Mouse (Mus musculus): ENCODE data around the gene Brinp2. TPM values are rescaled to one million over a fixed set of nuclear protein-coding genes. Genes with fewer than 3 reads are reported as not detected.

Gene Brinp2
- total RNA-seq, 1 experiment = 1.0 TPM

GRCm38 (mm10) chr1:158227239-158227638 lies 128.9 kb downstream of the Brinp2 start:
- Histone ChIP-seq H3K27ac (ENCODE audit: insufficient read depth, low read depth, low read length, poor library complexity, severe bottlenecking) (no peak overlapping the region), H3K9ac (ENCODE audit: insufficient read depth, low read depth, low read length, poor library complexity, severe bottlenecking) (no peak overlapping the region), H3K36me3 (ENCODE audit: control insufficient read depth, insufficient read depth, low read length, poor library complexity, severe bottlenecking) (no peaks in the 10 kb centered on the region), H3K9me3 (ENCODE audit: control insufficient read depth, insufficient read depth, low read depth, low read length) (no peaks in the 10 kb centered on the region), H3K4me3 (ENCODE audit: insufficient read depth in 1 of 2, low read depth in 1 of 2, low read length in 2 of 2, poor library complexity in 1 of 2, severe bottlenecking in 1 of 2) (no peak overlapping the region), H3K4me1 (ENCODE audit: control insufficient read depth in 2 of 2, insufficient read depth in 2 of 2, low read length in 2 of 2, poor library complexity in 1 of 2) (no peaks in the 10 kb centered on the region)
- no peak for TF ChIP-seq ZC3H11A (IDR thresholded peaks at IDR 0.05; ENCODE audit: borderline replicate concordance, low read depth, low read length)
- TF ChIP-seq MAFK (IDR thresholded peaks at IDR 0.05; ENCODE audit: insufficient read depth, low read depth, low read length) = no peak
- TF ChIP-seq ZNF384 (IDR thresholded peaks at IDR 0.05; ENCODE audit: low read depth, low read length) = no peak
- TF ChIP-seq CHD2 (IDR thresholded peaks at IDR 0.05; ENCODE audit: low read depth, low read length) = no peak
- DNase-seq (ENCODE audit: low read depth, low spot score) = no peak
- in situ Hi-C loops (cut with MboI; ENCODE audit: low sequenced_read_pairs in 2 of 2, unreplicated experiment in 2 of 2) = no loop called here

- no peak overlapping the region for H3K9ac ChIP-seq (ENCODE audit: insufficient read depth, low read depth, low read length, poor library complexity, severe bottlenecking)
- no peaks in the 10 kb centered on the region for H3K9me3 ChIP-seq (ENCODE audit: control insufficient read depth, insufficient read depth, low read depth, low read length)
- no peak overlapping the region for H3K4me3 ChIP-seq (ENCODE audit: insufficient read depth in 1 of 2, low read depth in 1 of 2, low read length in 2 of 2, poor library complexity in 1 of 2, severe bottlenecking in 1 of 2)
- H3K27ac ChIP-seq (ENCODE audit: insufficient read depth, low read depth, low read length, poor library complexity, severe bottlenecking) = no peak overlapping the region
- H3K36me3 ChIP-seq (ENCODE audit: control insufficient read depth, insufficient read depth, low read length, poor library complexity, severe bottlenecking) = no peaks in the 10 kb centered on the region
- no peak for TF ChIP-seq CHD2 (IDR thresholded peaks at IDR 0.05; ENCODE audit: low read depth, low read length)
- TF ChIP-seq ZC3H11A (IDR thresholded peaks at IDR 0.05; ENCODE audit: borderline replicate concordance, low read depth, low read length) = no peak
- no peak for TF ChIP-seq HCFC1 (IDR thresholded peaks at IDR 0.05; ENCODE audit: borderline replicate concordance, insufficient read depth, low read length)
- no peak for TF ChIP-seq MAFK (IDR thresholded peaks at IDR 0.05; ENCODE audit: insufficient read depth, low read depth, low read length)
- no peak for TF ChIP-seq ZNF384 (IDR thresholded peaks at IDR 0.05; ENCODE audit: low read depth, low read length)
- H3K4me1 ChIP-seq (ENCODE audit: control insufficient read depth in 2 of 2, insufficient read depth in 2 of 2, low read length in 2 of 2, poor library complexity in 1 of 2) = no peaks in the 10 kb centered on the region
- DNase-seq (ENCODE audit: low read depth, low spot score) = no peak
- in situ Hi-C loops (cut with MboI; ENCODE audit: low sequenced_read_pairs in 2 of 2, unreplicated experiment in 2 of 2) = no loop called here
Measured at GRCm38 (mm10) chr1:158226689-158227088, 129.4 kb downstream of the Brinp2 start.

GRCm38 (mm10) chr1:158221048-158221447 lies 135.1 kb downstream of the Brinp2 start:
- no peak overlapping the region for H3K27ac ChIP-seq (ENCODE audit: insufficient read depth, low read depth, low read length, poor library complexity, severe bottlenecking)
- in situ Hi-C loops (cut with MboI; ENCODE audit: low sequenced_read_pairs in 2 of 2, unreplicated experiment in 2 of 2) = no loop called here
- TF ChIP-seq ZC3H11A (IDR thresholded peaks at IDR 0.05; ENCODE audit: borderline replicate concordance, low read depth, low read length) (no peak), CHD2 (IDR thresholded peaks at IDR 0.05; ENCODE audit: low read depth, low read length) (no peak), HCFC1 (IDR thresholded peaks at IDR 0.05; ENCODE audit: borderline replicate concordance, insufficient read depth, low read length) (no peak), MAFK (IDR thresholded peaks at IDR 0.05; ENCODE audit: insufficient read depth, low read depth, low read length) (no peak)
- no peaks in the 10 kb centered on the region for H3K9me3 ChIP-seq (ENCODE audit: control insufficient read depth, insufficient read depth, low read depth, low read length)
- no peak overlapping the region for H3K9ac ChIP-seq (ENCODE audit: insufficient read depth, low read depth, low read length, poor library complexity, severe bottlenecking)
- H3K4me1 ChIP-seq (ENCODE audit: control insufficient read depth in 2 of 2, insufficient read depth in 2 of 2, low read length in 2 of 2, poor library complexity in 1 of 2) = no peaks in the 10 kb centered on the region
- no peaks in the 10 kb centered on the region for H3K36me3 ChIP-seq (ENCODE audit: control insufficient read depth, insufficient read depth, low read length, poor library complexity, severe bottlenecking)
- no peak overlapping the region for H3K4me3 ChIP-seq (ENCODE audit: insufficient read depth in 1 of 2, low read depth in 1 of 2, low read length in 2 of 2, poor library complexity in 1 of 2, severe bottlenecking in 1 of 2)
- no peak for DNase-seq (ENCODE audit: low read depth, low spot score)

GRCm38 (mm10) chr1:158220148-158220547 lies 136.0 kb downstream of the Brinp2 start:
- no peak overlapping the region for H3K9ac ChIP-seq (ENCODE audit: insufficient read depth, low read depth, low read length, poor library complexity, severe bottlenecking)
- TF ChIP-seq HCFC1 (IDR thresholded peaks at IDR 0.05; ENCODE audit: borderline replicate concordance, insufficient read depth, low read length) (no peak), CHD2 (IDR thresholded peaks at IDR 0.05; ENCODE audit: low read depth, low read length) (no peak), ZNF384 (IDR thresholded peaks at IDR 0.05; ENCODE audit: low read depth, low read length) (no peak), MAFK (IDR thresholded peaks at IDR 0.05; ENCODE audit: insufficient read depth, low read depth, low read length) (no peak), ZC3H11A (IDR thresholded peaks at IDR 0.05; ENCODE audit: borderline replicate concordance, low read depth, low read length) (no peak)
- in situ Hi-C loops (cut with MboI; ENCODE audit: low sequenced_read_pairs in 2 of 2, unreplicated experiment in 2 of 2) = no loop called here
- H3K27ac ChIP-seq (ENCODE audit: insufficient read depth, low read depth, low read length, poor library complexity, severe bottlenecking) = no peak overlapping the region
- no peak overlapping the region for H3K4me3 ChIP-seq (ENCODE audit: insufficient read depth in 1 of 2, low read depth in 1 of 2, low read length in 2 of 2, poor library complexity in 1 of 2, severe bottlenecking in 1 of 2)
- DNase-seq (ENCODE audit: low read depth, low spot score) = no peak
- H3K36me3 ChIP-seq (ENCODE audit: control insufficient read depth, insufficient read depth, low read length, poor library complexity, severe bottlenecking) = no peaks in the 10 kb centered on the region
- no peaks in the 10 kb centered on the region for H3K9me3 ChIP-seq (ENCODE audit: control insufficient read depth, insufficient read depth, low read depth, low read length)
- no peaks in the 10 kb centered on the region for H3K4me1 ChIP-seq (ENCODE audit: control insufficient read depth in 2 of 2, insufficient read depth in 2 of 2, low read length in 2 of 2, poor library complexity in 1 of 2)

GRCm38 (mm10) chr1:158218750-158219149 lies 137.4 kb downstream of the Brinp2 start:
- TF ChIP-seq ZNF384 (IDR thresholded peaks at IDR 0.05; ENCODE audit: low read depth, low read length) (no peak), MAFK (IDR thresholded peaks at IDR 0.05; ENCODE audit: insufficient read depth, low read depth, low read length) (no peak), CHD2 (IDR thresholded peaks at IDR 0.05; ENCODE audit: low read depth, low read length) (no peak), HCFC1 (IDR thresholded peaks at IDR 0.05; ENCODE audit: borderline replicate concordance, insufficient read depth, low read length) (no peak), ZC3H11A (IDR thresholded peaks at IDR 0.05; ENCODE audit: borderline replicate concordance, low read depth, low read length) (no peak)
- Histone ChIP-seq H3K9ac (ENCODE audit: insufficient read depth, low read depth, low read length, poor library complexity, severe bottlenecking) (no peak overlapping the region), H3K4me1 (ENCODE audit: control insufficient read depth in 2 of 2, insufficient read depth in 2 of 2, low read length in 2 of 2, poor library complexity in 1 of 2) (no peaks in the 10 kb centered on the region), H3K27ac (ENCODE audit: insufficient read depth, low read depth, low read length, poor library complexity, severe bottlenecking) (no peak overlapping the region), H3K9me3 (ENCODE audit: control insufficient read depth, insufficient read depth, low read depth, low read length) (no peaks in the 10 kb centered on the region), H3K36me3 (ENCODE audit: control insufficient read depth, insufficient read depth, low read length, poor library complexity, severe bottlenecking) (no peaks in the 10 kb centered on the region), H3K4me3 (ENCODE audit: insufficient read depth in 1 of 2, low read depth in 1 of 2, low read length in 2 of 2, poor library complexity in 1 of 2, severe bottlenecking in 1 of 2) (no peak overlapping the region)
- DNase-seq (ENCODE audit: low read depth, low spot score) = no peak
- in situ Hi-C loops (cut with MboI; ENCODE audit: low sequenced_read_pairs in 2 of 2, unreplicated experiment in 2 of 2) = no loop called here

All from ES-E14 (cell line).